Mouse (Mus musculus) neutrophil, adult 5-6 weeks (primary cell): ENCODE data around the gene Hist1h2bl. TPM values are rescaled to one million over a fixed set of nuclear protein-coding genes. Genes with fewer than 3 reads are reported as not detected.
"Not testable (repeated sequence)": the region's sequence is repeated elsewhere in the genome, so short reads cannot be mapped to it uniquely, and the experiment has no call there.

Experiments used
- ATAC-seq: fragments of 151-379, 151-347 bp; 2 replicates; pipeline ENCODE4 v1.8.0; 2017; ENCODE audit warnings: mild to moderate bottlenecking, moderate TSS enrichment; ENCODE audit not compliant: insufficient number of reproducible peaks, poor library complexity, low FRiP score, severe bottlenecking; ENCODE audit errors: extremely low read depth
- total RNA-seq: library from RNA; stranded (forward); fragments of 200-1000 nt; gene quantifications from 2 replicates; pipeline ENCODE4 v1.2.3, GENCODE M21; 2017

Hist1h2bl gene
- total RNA-seq, 1 experiment from 2014 or later: 14.4 TPM

DNA sequence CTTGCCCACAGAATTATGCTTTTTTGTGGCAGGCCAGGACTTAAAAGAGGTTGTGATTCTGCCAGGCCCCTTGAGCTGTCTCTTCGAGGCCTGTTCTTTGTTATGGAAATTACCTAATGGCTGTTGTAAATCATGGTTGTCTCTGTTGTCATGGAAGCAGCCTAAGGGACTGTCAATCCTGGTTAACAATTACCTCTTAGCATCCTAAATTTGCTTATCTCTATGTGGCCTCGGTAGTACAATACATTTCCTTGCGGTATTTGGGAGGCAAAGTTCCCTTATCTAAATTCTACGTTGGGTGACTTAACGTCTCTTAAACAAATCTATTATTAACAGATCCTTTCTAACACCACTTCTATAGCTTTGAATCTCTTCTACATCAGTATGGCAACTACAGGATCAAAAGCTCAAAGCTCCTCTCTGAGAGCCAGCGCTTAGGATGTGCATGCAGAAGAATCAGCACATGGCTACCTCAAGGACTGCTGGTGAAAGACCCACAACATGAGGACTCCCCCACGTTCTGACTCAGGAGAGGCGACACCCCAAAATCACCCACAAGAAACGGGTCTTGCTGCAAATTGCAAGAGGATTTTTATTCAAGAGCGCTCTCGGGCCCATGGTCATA, 12.1 kb upstream of the Hist1h2bl start:
- no peak for ATAC-seq

DNA sequence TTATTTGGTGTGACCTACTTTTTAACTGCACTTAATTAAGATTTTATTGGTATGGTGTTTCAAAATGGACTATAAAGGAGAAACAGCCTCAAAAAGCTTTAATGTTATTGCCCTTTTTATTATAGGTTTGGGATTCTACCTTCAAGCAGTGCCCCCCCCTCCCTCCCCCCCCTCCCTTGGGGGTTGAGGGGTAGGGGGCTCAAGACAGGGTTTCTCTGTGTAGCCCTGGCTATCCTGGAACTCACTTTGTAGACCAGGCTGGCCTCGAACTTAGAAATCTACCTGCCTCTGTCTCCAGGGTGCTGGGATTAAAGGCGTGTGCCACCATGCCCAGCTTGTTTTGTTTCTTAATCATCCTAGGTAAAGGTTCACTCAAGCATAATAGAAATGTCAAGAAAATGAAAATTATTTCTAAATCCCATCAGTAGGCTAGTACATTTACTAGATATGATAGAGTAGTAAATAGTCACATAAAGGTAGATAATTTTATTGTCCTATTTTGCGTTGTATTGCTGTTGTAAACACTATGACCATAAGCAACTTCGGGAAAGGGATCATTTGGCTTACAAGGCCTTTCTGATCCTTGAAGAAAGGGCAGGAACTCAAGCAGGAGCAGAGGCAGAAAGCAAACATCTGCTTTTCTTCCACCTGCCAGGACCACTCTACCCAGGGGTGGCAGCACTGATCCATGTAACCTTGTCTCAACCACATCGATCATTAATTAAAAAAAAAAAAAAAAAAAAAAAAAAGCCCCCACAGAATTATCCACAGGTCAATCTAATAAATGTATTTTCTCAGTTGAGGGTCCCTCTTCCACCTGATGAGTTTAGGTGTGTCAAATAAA, 7.3 kb upstream of the Hist1h2bl start:
- ATAC-seq: no peak

DNA sequence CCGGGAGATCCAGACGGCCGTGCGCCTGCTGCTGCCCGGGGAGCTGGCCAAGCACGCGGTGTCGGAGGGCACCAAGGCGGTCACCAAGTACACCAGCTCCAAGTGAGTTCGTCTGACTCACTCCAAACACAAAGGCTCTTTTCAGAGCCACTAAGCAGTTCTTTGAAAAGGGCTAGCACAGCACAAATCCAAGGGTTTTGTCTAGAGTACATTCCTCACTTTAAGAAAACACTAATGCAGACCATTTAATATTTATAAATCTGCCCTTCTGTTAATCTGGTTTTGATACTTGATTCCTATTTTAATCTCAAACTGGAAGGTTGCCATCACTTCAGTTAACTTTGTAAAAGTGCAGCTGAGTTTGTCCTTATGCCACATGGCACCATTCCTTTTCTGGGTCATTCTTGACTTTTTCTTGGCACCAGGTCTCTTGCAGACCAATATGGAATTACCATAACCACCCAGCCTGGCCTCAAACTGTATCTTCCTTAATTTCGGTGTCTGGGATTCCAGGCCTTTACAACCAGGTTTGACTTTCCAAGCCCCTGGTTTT, 6.5 kb upstream of the Hist1h2bl start:
- no peak for ATAC-seq

DNA sequence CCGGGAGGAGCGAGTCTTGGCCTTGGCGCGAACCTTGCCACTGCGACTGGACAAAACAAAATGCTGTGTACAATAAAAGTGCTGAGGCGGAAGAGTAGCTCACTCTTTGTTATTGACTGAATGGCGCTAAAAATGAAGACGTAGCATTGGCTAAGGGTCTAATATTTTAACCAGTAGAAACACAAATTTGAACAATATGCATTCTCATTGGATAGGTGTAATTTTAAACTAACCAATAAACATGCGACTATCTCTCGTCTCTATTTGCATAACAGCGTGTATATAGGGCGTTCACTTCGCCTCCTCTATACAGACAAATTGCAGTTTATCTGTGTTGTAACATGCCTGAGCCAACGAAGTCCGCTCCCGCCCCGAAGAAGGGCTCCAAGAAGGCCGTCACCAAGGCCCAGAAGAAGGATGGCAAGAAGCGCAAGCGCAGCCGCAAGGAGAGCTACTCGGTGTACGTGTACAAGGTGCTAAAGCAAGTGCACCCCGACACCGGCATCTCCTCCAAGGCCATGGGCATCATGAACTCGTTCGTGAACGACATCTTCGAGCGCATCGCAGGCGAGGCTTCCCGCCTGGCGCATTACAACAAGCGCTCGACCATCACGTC, 5.9 kb upstream of the Hist1h2bl start, which contains the start of gene Hist1h2bm:
TSS of gene Hist1h2bm (plus strand) at position 288 of the 616 bp plus-strand sequence.
- ATAC-seq: peak; percentile 96

DNA sequence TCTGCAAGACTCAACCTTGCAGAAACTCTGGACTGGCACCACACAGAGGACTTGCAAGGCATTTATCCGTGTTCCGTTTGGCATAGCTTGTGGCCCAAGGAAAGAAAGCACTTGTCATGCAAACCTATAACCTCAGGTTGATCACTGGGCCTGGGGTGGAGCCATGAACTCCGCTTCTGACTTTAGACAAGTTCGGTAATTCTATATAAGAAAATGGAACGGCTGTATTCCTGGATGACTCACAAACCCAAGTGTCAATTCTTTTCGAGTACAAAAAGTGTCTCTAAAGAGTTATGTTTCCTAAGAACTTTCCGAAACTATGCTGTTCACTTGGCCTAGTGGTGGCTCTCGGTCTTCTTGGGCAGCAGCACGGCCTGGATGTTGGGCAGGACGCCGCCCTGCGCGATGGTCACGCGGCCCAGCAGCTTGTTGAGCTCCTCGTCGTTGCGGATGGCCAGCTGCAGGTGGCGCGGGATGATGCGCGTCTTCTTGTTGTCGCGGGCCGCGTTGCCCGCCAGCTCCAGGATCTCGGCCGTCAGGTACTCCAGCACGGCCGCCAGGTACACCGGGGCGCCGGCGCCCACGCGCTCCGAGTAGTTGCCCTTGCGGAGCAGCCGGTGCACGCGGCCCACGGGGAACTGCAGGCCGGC, 5.3 kb upstream of the Hist1h2bl start:
- not testable (repeated sequence) for ATAC-seq

DNA sequence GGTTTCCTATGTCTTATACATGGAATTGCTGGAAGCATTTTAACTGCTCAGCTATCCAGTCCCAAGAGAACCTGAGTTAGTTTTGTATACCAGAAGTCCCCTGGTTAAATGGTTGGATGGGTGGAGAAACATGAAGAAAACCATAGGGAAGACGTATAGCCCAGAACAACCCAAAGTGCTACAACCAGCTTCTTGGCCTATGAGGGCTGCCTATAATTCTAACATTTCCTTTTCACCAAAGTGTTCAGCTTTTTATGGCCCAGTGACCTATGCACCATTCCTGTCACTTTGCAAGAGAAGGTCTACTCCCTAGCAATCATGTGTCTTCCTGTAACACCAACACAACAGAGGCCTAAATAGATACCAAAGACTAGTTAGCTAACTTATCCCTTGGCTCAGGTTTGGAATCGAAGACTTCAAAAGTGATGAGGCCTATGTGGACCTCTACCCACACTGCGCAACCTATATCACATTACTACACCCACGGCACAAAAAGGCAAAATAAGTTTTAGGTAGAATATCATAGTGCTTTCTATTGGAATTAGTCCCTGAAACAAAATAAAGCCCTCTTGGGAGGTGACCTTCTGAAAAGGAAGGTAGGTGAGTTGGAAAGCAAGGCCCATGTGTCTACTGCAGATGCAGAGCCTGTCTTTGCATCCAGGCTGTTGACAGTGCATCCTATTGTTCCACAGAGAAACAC, 2.6 kb upstream of the Hist1h2bl start:
- ATAC-seq: no peak

DNA sequence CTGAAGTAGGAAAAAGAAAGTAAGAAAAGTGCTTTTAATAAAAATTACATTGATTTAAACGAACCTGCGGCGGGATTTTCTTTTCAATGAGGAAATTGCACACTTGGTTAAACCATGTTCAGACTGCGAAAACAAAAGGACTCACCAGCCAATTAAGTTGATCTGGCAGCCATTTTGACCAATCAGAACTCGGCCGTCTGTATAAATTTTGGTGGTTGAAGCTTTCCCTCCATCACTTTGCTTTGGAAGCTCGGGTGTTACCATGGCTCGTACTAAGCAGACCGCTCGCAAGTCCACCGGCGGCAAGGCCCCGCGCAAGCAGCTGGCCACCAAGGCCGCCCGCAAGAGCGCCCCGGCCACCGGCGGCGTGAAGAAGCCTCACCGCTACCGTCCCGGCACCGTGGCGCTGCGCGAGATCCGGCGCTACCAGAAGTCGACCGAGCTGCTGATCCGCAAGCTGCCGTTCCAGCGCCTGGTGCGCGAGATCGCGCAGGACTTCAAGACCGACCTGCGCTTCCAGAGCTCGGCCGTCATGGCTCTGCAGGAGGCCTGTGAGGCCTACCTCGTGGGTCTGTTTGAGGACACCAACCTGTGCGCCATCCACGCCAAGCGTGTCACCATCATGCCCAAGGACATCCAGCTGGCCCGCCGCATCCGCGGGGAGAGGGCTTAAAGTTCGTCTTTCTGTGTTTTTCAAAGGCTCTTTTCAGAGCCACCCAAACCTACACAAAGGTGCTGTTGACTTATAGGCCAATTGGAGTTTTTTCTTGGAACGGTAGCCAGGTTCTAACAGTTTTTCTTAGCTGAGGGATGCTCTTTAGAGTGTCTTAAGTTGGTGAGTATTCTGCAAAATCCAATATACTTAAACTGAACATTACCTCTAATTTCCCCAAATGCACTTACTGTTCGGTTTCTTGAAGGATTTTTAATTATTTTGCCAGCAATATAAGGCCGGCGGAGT, 1.7 kb upstream of the Hist1h2bl start, which contains the start of gene Hist1h3h:
TSS of gene Hist1h3h (plus strand) at position 263 of the 961 bp plus-strand sequence.
- ATAC-seq: peak; percentile 44

DNA sequence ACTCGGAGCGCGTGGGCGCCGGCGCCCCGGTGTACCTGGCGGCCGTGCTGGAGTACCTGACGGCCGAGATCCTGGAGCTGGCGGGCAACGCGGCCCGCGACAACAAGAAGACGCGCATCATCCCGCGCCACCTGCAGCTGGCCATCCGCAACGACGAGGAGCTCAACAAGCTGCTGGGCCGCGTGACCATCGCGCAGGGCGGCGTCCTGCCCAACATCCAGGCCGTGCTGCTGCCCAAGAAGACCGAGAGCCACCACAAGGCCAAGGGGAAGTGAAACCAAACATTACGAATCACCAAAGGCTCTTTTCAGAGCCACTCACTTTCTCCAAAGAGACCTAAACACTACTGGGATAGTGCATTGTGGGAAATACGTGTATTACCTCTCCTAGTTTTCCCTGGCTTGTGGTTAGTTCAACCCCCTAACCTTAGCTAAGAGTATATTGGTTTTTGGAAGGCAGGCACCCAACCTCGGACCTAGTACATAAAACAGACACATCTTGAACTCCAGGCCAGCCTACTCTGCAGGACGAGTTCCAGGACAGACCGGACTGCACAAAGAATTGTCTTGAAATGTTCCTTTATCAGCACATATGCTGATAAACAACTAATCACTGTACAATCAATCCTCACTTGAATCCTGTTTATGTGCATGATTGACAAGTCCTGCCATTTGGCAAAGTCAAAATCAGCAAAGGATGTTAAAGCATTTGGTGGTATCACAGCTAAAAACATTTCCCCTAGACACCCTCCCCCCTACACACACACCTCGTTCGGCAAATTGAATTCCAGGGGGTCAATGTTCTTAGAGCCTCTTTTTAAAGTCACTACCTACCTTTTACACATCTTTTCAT, 823 bp upstream of the Hist1h2bl start:
- ATAC-seq: not testable (repeated sequence)

DNA sequence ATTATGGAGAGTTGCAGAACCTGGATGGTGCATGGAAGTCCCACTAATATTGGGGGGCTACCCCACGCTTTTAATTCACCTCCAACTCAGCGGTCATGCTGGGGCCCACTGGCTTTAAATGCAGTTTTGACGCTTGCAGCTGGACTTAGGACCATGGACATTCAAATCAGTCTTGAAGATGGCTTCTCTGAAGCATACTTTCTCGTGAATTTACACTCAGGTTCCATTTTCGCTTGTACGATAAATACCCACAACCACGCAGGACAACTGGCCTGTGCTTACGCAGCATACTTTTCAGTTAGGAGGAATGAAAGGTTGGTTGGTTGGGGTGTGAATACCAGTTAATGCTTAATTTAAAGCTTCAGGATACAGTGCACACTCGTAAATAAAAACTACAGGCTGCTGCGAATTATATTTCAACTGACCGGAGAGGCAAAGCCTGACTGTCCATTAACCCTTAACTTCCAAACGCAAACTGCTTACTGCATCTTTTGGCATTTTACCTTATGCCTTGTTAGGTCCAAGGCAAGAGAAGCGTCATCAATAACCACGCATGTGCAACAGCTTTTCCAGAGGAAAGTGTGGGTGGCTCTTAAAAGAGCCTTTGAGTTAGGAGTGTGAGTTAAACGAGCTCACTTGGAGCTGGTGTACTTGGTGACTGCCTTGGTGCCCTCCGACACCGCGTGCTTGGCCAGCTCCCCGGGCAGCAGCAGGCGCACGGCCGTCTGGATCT, 646 bp downstream of the Hist1h2bl start:
- ATAC-seq: no peak

- peak; percentile 52 for ATAC-seq
Observed at GRCm38 (mm10) chr13:21714725-21715124, 1.2 kb downstream of the Hist1h2bl start.

- no peak for ATAC-seq
Observed at GRCm38 (mm10) chr13:21711698-21712097, 4.2 kb downstream of the Hist1h2bl start.

DNA sequence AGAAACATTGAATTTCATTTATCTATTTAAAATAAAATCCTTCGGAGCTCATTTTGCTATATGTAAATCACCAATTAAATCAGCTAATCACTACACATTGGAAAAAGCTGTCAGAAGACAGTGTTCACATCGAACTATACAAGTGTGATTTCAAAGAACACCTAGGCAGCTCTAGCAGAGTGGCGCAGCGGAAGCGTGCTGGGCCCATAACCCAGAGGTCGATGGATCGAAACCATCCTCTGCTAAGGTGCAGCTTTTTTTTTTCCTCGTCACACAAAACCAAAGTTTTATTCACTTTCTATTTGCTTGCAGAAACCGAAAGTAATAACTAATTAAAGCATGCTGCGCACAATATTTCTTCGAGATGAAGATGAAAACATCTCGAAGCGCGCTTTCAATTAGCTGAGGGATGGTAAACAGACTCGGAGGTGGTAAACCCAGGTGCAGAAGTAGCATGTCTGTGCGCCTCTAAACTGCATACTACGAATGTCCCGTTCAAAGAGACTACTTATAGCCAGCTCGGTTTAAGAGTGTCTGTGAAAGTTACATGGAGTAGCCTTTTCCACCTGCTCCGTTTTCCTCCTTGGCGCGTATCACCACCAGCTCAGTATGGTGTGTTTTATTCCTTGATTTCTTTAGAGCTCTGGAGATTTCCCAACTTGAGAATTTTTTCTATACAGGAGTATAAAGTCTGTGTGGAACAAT, 5.0 kb downstream of the Hist1h2bl start:
- ATAC-seq: peak; percentile 31; the same call in 1 of the 2 replicates

DNA sequence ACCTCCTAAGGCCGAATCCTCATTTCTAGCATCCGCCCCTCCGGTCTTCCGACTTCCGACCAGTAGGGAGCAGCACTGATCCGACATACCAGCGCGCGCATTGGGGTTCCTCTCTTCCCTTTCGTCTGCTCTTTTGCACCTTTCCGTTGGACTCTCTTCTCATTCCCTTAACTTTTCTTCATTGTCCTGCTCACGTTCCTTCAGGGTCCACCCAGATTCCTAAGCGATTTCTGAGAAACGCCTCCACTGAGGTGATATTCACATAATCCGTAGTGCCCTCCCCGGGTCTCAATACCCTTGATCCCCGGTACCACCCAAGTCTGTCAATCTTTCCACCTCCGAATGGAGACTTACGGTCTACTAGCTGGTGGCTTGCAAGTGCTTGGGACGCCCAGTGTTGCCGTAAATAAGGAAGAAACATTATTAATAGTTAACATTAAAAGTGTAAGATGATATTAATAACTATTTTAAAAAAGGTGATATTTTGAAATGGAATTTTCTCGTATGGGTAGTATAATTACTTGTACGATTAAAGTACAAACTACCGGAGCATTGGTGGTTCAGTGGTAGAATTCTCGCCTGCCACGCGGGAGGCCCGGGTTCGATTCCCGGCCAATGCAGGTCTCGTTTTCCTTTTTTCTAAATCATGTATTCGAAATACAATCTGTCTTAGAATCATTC, 5.8 kb downstream of the Hist1h2bl start:
- peak; percentile 85 for ATAC-seq

GRCm38 (mm10) chr13:21706669-21707068, 9.3 kb downstream of the Hist1h2bl start:
- ATAC-seq: no peak

DNA sequence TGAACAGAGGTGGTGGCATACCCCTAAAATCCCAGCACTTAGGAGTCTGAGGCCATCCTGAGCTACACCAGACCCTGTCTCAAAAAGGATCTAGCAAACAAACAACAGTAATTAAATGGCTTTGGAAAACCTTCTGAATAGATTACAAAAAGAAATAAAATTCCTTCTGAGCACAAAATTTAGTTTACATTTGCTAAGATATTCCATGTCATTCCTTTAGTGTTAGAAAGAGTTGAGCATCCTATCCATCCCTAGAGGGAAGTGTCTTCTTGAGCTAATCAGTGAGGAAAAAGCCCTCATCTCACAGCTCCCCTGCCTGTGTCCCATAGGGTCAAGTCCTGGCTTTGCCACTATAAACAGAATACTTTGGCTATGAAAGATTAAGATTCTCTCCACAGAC, 18.1 kb downstream of the Hist1h2bl start, which contains the start of gene Olfr1359:
TSS of gene Olfr1359 (plus strand) at position 301 of the 400 bp plus-strand sequence.
- no peak for ATAC-seq
